Mouse (Mus musculus) kidney, embryonic 16.5 days (tissue): ENCODE measurements around the gene Olfr715. TPM values are rescaled to one million over a fixed set of nuclear protein-coding genes. Genes with fewer than 3 reads are reported as not detected.
"Not testable (repeated sequence)": the region's sequence is repeated elsewhere in the genome, so short reads cannot be mapped to it uniquely, and the experiment has no call there.

Experiments used
- ATAC-seq: fragments of 200-750 bp; cut with Nextera tagmentation; 2 replicates; pipeline ENCODE4 v1.8.0; 2017; ENCODE audit warnings: moderate TSS enrichment; ENCODE audit not compliant: low FRiP score, low TSS enrichment
- H3K27ac ChIP-seq: fragments of 300-500 bp; sonication (generic); 2 replicates; pipeline ENCODE4 v1.5.1; 2014; ENCODE audit warnings: low read length
- H3K27me3 ChIP-seq: fragments of 300-500 bp; sonication (generic); 2 replicates; pipeline ENCODE4 v1.6.1; 2014; ENCODE audit warnings: low read length, control low read depth, mixed read lengths; ENCODE audit not compliant: insufficient read depth
- H3K36me3 ChIP-seq: fragments of 300-500 bp; sonication (generic); 2 replicates; pipeline ENCODE4 v1.6.1; 2014; ENCODE audit warnings: low read length, control low read depth, mixed read lengths; ENCODE audit not compliant: insufficient read depth
- H3K4me1 ChIP-seq: fragments of 300-500 bp; sonication (generic); 2 replicates; pipeline ENCODE4 v1.6.1; 2014; ENCODE audit warnings: low read length, control low read depth, mixed read lengths; ENCODE audit not compliant: insufficient read depth
- H3K4me2 ChIP-seq: fragments of 300-500 bp; sonication (generic); replicated peaks from 2 replicates; pipeline ENCODE4 v1.6.1; 2014; ENCODE audit warnings: low read depth, low read length
- H3K4me3 ChIP-seq: fragments of 300-500 bp; sonication (generic); 2 replicates; pipeline ENCODE4 v1.5.1; 2014; ENCODE audit warnings: mild to moderate bottlenecking, low read length
- H3K9ac ChIP-seq: fragments of 300-500 bp; sonication (generic); replicated peaks from 2 replicates; pipeline ENCODE4 v1.6.1; 2014; ENCODE audit warnings: low read length
- H3K9me3 ChIP-seq: fragments of 300-500 bp; sonication (generic); 2 replicates; pipeline ENCODE4 v1.6.1; 2016; ENCODE audit warnings: low read length, control low read depth
- WGBS: fragments of 180-500 bp; shearing (Covaris S2); extraction: QIAGEN DNeasy Blood & Tissue Kit; methylation state at CpG from one replicate; pipeline ENCODE4 v1.1.7; 2014; 5-methylcytosine and 5-hydroxymethylcytosine counted together
- polyA plus RNA-seq: library from polyadenylated mRNA; unstranded; fragments of >200 nt; fragmentation: Nextera tagmentation; extraction: Ambion mirVana; gene quantifications from 2 replicates; pipeline ENCODE4 v1.2.1, GENCODE M21; 2015

Olfr715 gene
- not detected in 2 replicates for polyA plus RNA-seq

- not testable (repeated sequence) for H3K27ac ChIP-seq, H3K4me3 ChIP-seq, H3K4me2 ChIP-seq, ATAC-seq, H3K27me3 ChIP-seq, H3K9me3 ChIP-seq, H3K36me3 ChIP-seq, H3K9ac ChIP-seq, H3K4me1 ChIP-seq
- 79% methylated on average over 1 of the region's 3 CpGs for WGBS
Measured at GRCm38 (mm10) chr7:107130983-107131382, at the start of gene Olfr715. TSS of gene Olfr715 (minus strand) at chr7:107131083.

DNA sequence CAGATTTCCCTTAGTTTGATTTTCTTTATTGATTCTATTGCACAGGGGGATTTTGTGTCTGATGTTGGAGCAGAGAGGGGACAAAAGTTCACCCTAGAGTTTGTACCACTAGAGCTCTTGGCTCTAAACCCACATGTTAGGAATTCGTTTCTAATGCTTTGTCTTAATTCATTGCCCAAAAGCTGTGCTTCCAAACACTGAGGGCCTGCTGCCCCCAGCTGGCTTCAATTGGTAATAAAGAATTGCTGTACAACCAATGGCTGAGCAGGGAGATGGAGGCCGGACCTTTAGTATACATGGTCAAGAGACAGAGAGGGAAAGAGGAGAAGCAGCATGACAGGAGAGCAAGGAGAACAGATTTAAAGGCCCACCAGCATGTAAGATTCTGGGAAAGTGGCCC lies 49.5 kb upstream of the Olfr715 start:
- H3K9ac ChIP-seq = no peak overlapping the region
- no peaks in the 10 kb centered on the region for H3K9me3 ChIP-seq
- ATAC-seq = no peak
- H3K4me1 ChIP-seq = no peaks in the 10 kb centered on the region
- H3K4me2 ChIP-seq = no peak overlapping the region
- no peaks in the 10 kb centered on the region for H3K36me3 ChIP-seq
- WGBS = 42% methylated on average over 2 of the region's 2 CpGs
- H3K27me3 ChIP-seq = no peaks in the 10 kb centered on the region
- H3K27ac ChIP-seq = no peak overlapping the region
- H3K4me3 ChIP-seq = no peak overlapping the region

DNA sequence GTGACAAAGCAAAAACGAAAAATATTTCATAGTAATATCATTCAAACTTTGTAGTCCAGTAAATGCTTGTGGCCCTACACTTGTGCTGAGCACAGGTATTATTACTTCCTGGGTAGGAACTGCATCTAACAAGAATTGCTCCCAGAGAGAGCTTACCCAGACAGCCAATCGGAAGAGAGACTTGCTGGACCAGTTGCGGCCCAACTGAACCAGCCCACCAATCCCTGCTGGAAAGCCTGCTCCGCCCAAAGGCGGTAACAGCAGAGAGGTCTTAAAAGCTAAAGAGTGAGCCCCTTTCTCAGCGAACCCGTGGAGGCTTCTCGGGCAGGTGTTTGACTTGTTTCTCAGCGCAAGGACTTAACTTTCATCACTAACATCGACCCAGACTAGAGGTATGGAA lies 35.8 kb upstream of the Olfr715 start, which contains the start of gene Nlrp14:
Gene Nlrp14, plus strand, starts transcription at position 301 of the 400 bp plus-strand sequence.
- Histone ChIP-seq H3K9ac (no peak within 1 kb of the TSS), H3K27me3 (no peaks in the 10 kb centered on the region), H3K27ac (no peak within 1 kb of the TSS), H3K4me2 (no peak within 1 kb of the TSS), H3K36me3 (no peaks in the 10 kb centered on the region), H3K4me1 (no peaks in the 10 kb centered on the region), H3K4me3 (no peak within 1 kb of the TSS), H3K9me3 (no peaks in the 10 kb centered on the region)
- WGBS = 81% methylated on average over 10 of the region's 10 CpGs
- ATAC-seq = no peak

DNA sequence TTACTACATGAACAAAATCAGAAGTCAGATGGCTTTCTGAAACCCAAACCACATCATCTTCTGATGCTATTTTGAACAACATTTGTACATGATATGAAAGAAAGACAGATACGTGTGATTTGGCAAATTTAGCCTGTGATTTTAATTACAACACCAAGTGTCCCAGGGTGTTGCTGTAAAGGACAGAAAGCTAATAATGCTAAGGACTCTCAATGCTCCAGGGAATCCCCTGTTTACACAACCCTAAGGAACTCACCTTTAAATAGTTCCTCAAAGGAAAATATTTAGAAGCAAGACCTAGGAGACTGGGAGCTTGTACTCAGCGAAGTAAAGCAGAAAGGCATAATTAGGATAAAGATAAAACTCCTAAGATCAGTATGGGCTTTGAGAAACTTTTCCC lies 7.1 kb upstream of the Olfr715 start, which contains the start of gene Olfr716:
Gene Olfr716, plus strand, starts transcription at position 301 of the 400 bp plus-strand sequence.
- H3K4me1 ChIP-seq, H3K9me3 ChIP-seq, ATAC-seq, H3K9ac ChIP-seq, H3K4me3 ChIP-seq, H3K4me2 ChIP-seq, H3K27ac ChIP-seq, H3K27me3 ChIP-seq, H3K36me3 ChIP-seq: not testable (repeated sequence)
- 68% methylated on average over 2 of the region's 2 CpGs for WGBS

- not testable (repeated sequence) for H3K4me2 ChIP-seq, H3K36me3 ChIP-seq, H3K4me3 ChIP-seq, H3K9me3 ChIP-seq, ATAC-seq, H3K4me1 ChIP-seq, H3K27ac ChIP-seq, H3K27me3 ChIP-seq, H3K9ac ChIP-seq
- WGBS = 73% methylated on average over 1 of the region's 2 CpGs
Measured at GRCm38 (mm10) chr7:107110269-107110668, 20.6 kb downstream of the Olfr715 start, which contains the start of gene Olfr715b. TSS of gene Olfr715b (minus strand) at chr7:107110369.

GRCm38 (mm10) chr7:107092920-107093319 lies 38.0 kb downstream of the Olfr715 start, which contains the start of gene Olfr17:
TSS of gene Olfr17 (plus strand) at chr7:107093220.
- Histone ChIP-seq H3K4me3 (no peak within 1 kb of the TSS), H3K27me3 (no peaks in the 10 kb centered on the region), H3K27ac (no peak within 1 kb of the TSS), H3K4me2 (no peak within 1 kb of the TSS), H3K9ac (no peak within 1 kb of the TSS), H3K4me1 (no peaks in the 10 kb centered on the region), H3K36me3 (no peaks in the 10 kb centered on the region), H3K9me3 (no peaks in the 10 kb centered on the region)
- 52% methylated on average over 1 of the region's 1 CpGs for WGBS
- no peak for ATAC-seq

Other genes starting within 250 kb of the Olfr715 start
- gene Olfr706, start 242.9 kb downstream of the Olfr715 start, polyA plus RNA-seq = not detected in 2 replicates
- gene Olfr707, start 229.8 kb downstream of the Olfr715 start, polyA plus RNA-seq = not detected in 2 replicates
- gene Olfr1532-ps1, start 223.1 kb downstream of the Olfr715 start, polyA plus RNA-seq = not detected in 2 replicates
- not detected in 2 replicates for gene Olfr709-ps1, start 198.9 kb downstream of the Olfr715 start, polyA plus RNA-seq
- gene Olfr710, start 182.8 kb downstream of the Olfr715 start, polyA plus RNA-seq = not detected in 2 replicates
- not detected in 2 replicates for gene Olfr6, start 167.1 kb downstream of the Olfr715 start, polyA plus RNA-seq
- not detected in 2 replicates for gene Olfr711, start 155.6 kb downstream of the Olfr715 start, polyA plus RNA-seq
- not detected in 2 replicates for gene Olfr2, start 125.0 kb downstream of the Olfr715 start, polyA plus RNA-seq
- not detected in 2 replicates for gene Olfr713, start 99.9 kb downstream of the Olfr715 start, polyA plus RNA-seq
- gene Olfr714, start 60.1 kb downstream of the Olfr715 start, polyA plus RNA-seq = not detected in 2 replicates
- not detected in 2 replicates for gene Olfr17, start 37.9 kb downstream of the Olfr715 start, polyA plus RNA-seq
- gene Olfr715b, start 20.7 kb downstream of the Olfr715 start, polyA plus RNA-seq = not detected in 2 replicates
- not detected in 2 replicates for gene Olfr716, start 7.2 kb upstream of the Olfr715 start, polyA plus RNA-seq
- not detected in 2 replicates for gene Nlrp14, start 35.9 kb upstream of the Olfr715 start, polyA plus RNA-seq
- gene Rbmxl2, start 78.4 kb upstream of the Olfr715 start, polyA plus RNA-seq = not detected in 2 replicates
- gene Syt9, start 239.6 kb upstream of the Olfr715 start, polyA plus RNA-seq = 3.7 and 4.7 TPM in 2 replicates